26 mouse cellular contexts compared by ENCODE assay signal in genomic region chr3:154287217-154287616, GRCm38 (mm10). TPM values are rescaled to one million over a fixed set of nuclear protein-coding genes. Genes with fewer than 3 reads are reported as not detected.
A peak's percentile ranks its signal among the peaks of the same experiment; 100 is the strongest.
DNase-seq lines count a peak whose midpoint lies in the region; ATAC-seq and TF ChIP-seq lines count a peak whose summit lies in the region.
"Had no signal": no experiment of that assay in that cellular context is flagged by ENCODE, and none has a peak within 500 bp of the region (broad histone marks: within the 10 kb centered on the region; RNA-seq: fewer than 3 reads in every experiment).

No protein-coding gene starts in this region.

- H3K27me3 ChIP-seq in kidney, postnatal 0 days (ENCODE audit: insufficient read depth, low read length) = no peaks in the 10 kb centered on the region
- no peaks in the 10 kb centered on the region for H3K27me3 ChIP-seq in lung, postnatal 0 days (replicated peaks; ENCODE audit: insufficient read depth, low read length)
- H3K27me3 ChIP-seq: megakaryocyte, embryonic 14.5 days; midbrain, embryonic 13.5 days had no signal

- TF ChIP-seq EP300 in lung, postnatal 0 days (IDR thresholded peaks at IDR 0.05) = no peak

- no peak for TF ChIP-seq CTCF in kidney, postnatal 0 days (IDR thresholded peaks at IDR 0.05; ENCODE audit: low read depth)
- no peak for TF ChIP-seq CTCF in lung, postnatal 0 days (IDR thresholded peaks at IDR 0.05)

- no peak overlapping the region for H3K9ac ChIP-seq in kidney, postnatal 0 days (ENCODE audit: low read depth, low read length)
- no peak overlapping the region for H3K9ac ChIP-seq in lung, postnatal 0 days (replicated peaks; ENCODE audit: low read depth)
- H3K9ac ChIP-seq: forebrain, postnatal 0 days; heart, embryonic 13.5 days; liver, postnatal 0 days; midbrain, embryonic 13.5 days had no signal

- H3K9me3 ChIP-seq in kidney, postnatal 0 days (replicated peaks; ENCODE audit: low read length) = no peaks in the 10 kb centered on the region
- no peaks in the 10 kb centered on the region for H3K9me3 ChIP-seq in lung, postnatal 0 days (ENCODE audit: low read length)
- H3K9me3 ChIP-seq: heart, embryonic 13.5 days; megakaryocyte, embryonic 14.5 days; midbrain, embryonic 13.5 days had no signal

- H3K36me3 ChIP-seq in kidney, postnatal 0 days (ENCODE audit: insufficient read depth, low read length) = no peaks in the 10 kb centered on the region
- no peaks in the 10 kb centered on the region for H3K36me3 ChIP-seq in lung, postnatal 0 days (ENCODE audit: insufficient read depth, low read length)
- H3K36me3 ChIP-seq: heart, embryonic 13.5 days; midbrain, embryonic 13.5 days had no signal

- H3K4me2 ChIP-seq in kidney, postnatal 0 days (ENCODE audit: low read length) = no peak overlapping the region
- no peak overlapping the region for H3K4me2 ChIP-seq in lung, postnatal 0 days (replicated peaks; ENCODE audit: low read depth, low read length)
- H3K4me2 ChIP-seq: heart, embryonic 13.5 days; liver, embryonic 11.5 days; midbrain, embryonic 13.5 days had no signal

- H3K4me1 ChIP-seq in kidney, postnatal 0 days (replicated peaks; ENCODE audit: insufficient read depth, low read length) = no peaks in the 10 kb centered on the region
- H3K4me1 ChIP-seq in lung, postnatal 0 days (ENCODE audit: insufficient read depth, low read depth, low read length) = no peaks in the 10 kb centered on the region
- H3K4me1 ChIP-seq: midbrain, embryonic 13.5 days had no signal

- DNase-seq in embryo, embryonic 10 days (ENCODE audit: low spot score) = peak; percentile 8
- DNase-seq in embryo, embryonic 10.5 days (ENCODE audit: low spot score) = no peak
- peak; percentile 48 for DNase-seq in kidney, postnatal 0 days (ENCODE audit: low spot score)
- DNase-seq in kidney, postnatal 4 days = no peak
- DNase-seq in lung, postnatal 0 days (ENCODE audit: low spot score) = peak; percentile 54
- DNase-seq in lung, postnatal 4 days = no peak
- DNase-seq in skeletal muscle tissue, adult 2 months (ENCODE audit: low read depth, low spot score) = peak; percentile 10
- DNase-seq in left cerebral cortex, adult 18-20 months (ENCODE audit: low spot score in 2 of 2) = no peak
- DNase-seq: adrenal gland, postnatal 25 days; cerebellum, adult 8-10 months; cerebellum, postnatal 36 days; forebrain, postnatal 0 days; gastrocnemius, postnatal 10 days; heart, adult 18-20 months; heart, postnatal 14 days; liver, postnatal 0 days; spleen, adult 18-20 months had no signal

- no peak overlapping the region for H3K4me3 ChIP-seq in kidney, postnatal 0 days (replicated peaks; ENCODE audit: low read depth, low read length)
- H3K4me3 ChIP-seq in lung, postnatal 0 days (ENCODE audit: low read depth, low read length) = no peak overlapping the region
- H3K4me3 ChIP-seq: heart, embryonic 13.5 days; megakaryocyte, embryonic 14.5 days; midbrain, embryonic 13.5 days had no signal

- no peak for ATAC-seq in kidney, postnatal 0 days (replicated peaks; ENCODE audit: low FRiP score, low read depth)
- peak; percentile 62; the same call in 1 of the 2 replicates for ATAC-seq in lung, postnatal 0 days
- ATAC-seq: forebrain, postnatal 0 days; hindbrain, postnatal 0 days; intestine, embryonic 16.5 days; liver, postnatal 0 days; midbrain, embryonic 13.5 days had no signal

- 48% methylated on average over 2 of the region's 2 CpGs for WGBS in kidney, postnatal 0 days
- WGBS in lung, postnatal 0 days = 40% methylated on average over 2 of the region's 2 CpGs

- H3K27ac ChIP-seq in kidney, postnatal 0 days = no peak overlapping the region
- H3K27ac ChIP-seq in lung, postnatal 0 days (ENCODE audit: low read length) = no peak overlapping the region
- H3K27ac ChIP-seq: heart, embryonic 13.5 days; hindbrain, postnatal 0 days; midbrain, embryonic 13.5 days had no signal

RNA-seq across cellular contexts. Expression of gene Lhx8, which starts 43.2 kb away (rescaled TPM):
- polyA plus RNA-seq in kidney, postnatal 0 days (2015; fragmentation: Nextera tagmentation; extraction: Ambion mirVana) = not detected in 2 replicates
- not detected in 2 replicates for polyA plus RNA-seq in lung, postnatal 0 days (2015; fragmentation: Nextera tagmentation; extraction: Ambion mirVana)
- 1 to 10 TPM; 1.1 TPM for total RNA-seq in left cerebral cortex, adult 18-20 months (2021)
- total RNA-seq: adrenal gland, postnatal 25 days; heart, adult 18-20 months; heart, postnatal 14 days; hindbrain, postnatal 0 days; layer of hippocampus, postnatal 14 days; monocyte, adult 5-6 weeks had no signal
- polyA plus RNA-seq: intestine, embryonic 16.5 days; liver, postnatal 0 days; urinary bladder, adult 2 months had no signal

Comparison
In these comparisons a context has a peak if more than half of its experiments do, and no peak if none do; other contexts are left out.
1. DNase-seq: peak in embryo, embryonic 10 days (single experiment), kidney, postnatal 0 days (single experiment), lung, postnatal 0 days (single experiment) and skeletal muscle tissue, adult 2 months (single experiment); none in embryo, embryonic 10.5 days (single experiment), kidney, postnatal 4 days (0 of 2), lung, postnatal 4 days (0 of 2) and left cerebral cortex, adult 18-20 months (0 of 2).